Mouse (Mus musculus): ENCODE measurements around the gene Nrarp.

Nrarp gene

DNA sequence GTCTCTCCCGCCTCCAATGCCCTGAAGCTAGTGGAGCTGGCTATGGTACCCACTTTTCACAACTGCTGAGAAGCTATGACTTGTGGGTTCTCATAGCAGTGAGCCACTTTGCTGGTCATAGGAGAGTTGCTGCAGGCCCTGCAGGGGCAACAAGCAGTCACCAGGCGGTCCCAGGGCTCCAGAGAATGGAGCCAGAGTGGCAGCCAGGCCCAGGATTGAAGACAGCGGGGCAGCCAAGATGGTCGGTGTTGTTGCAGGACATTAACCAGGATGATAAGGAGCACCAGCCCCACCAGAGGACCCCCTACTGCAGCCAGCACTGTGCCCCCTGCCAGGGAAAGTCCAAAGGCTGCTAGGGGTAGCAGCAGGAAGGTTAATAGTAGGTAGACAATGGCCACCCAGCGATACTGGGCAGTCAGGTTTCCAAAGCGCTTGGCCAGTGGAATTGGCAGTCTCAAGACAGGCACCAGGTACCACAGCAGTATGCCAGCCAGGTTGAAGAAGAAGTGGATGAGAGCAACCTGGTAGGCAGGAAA, 48.5 kb downstream of the Nrarp start:
- no peak for DNase-seq (ENCODE audit: low spot score)

DNA sequence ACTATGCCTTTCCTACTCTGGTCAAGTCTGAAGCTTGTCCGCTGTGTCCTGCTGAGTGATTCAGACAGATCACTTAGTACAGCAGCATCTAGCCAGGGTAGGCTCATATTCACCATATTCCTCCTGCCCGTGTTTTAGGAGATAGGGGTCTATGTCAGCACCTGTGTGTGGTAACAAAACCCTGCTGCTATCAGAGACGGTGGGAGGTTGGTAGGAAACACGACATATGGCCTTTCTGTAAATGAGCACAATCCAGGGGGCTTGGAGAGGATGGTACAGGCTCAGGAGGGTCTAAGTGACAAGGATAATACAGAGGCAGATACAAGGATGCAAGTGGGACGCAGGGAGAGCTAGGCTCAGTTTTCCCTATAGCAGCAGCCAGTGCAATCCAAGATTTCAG, 49.0 kb downstream of the Nrarp start:
- no peak for DNase-seq (ENCODE audit: low spot score)

DNA sequence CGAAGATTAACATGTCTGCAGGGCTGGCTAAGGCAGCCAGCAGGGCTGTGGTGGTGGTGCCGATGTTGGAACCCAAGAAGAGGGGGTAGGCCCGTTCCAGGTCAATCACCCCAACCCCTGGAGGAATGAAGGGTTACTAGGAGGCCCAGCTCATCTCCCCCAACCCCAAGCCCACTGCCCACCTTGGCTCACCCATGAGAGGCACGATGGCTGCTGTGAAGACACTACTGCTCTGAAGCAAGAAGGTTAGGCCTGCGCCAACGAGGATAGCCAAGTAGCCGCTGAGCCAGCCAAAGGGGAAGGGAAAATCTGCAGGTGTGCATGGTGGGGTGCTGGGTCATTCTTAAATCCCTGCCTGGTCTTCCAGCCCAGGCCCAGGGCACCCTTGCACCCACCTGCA, 50.0 kb downstream of the Nrarp start:
- no peak for DNase-seq (ENCODE audit: low spot score)

DNA sequence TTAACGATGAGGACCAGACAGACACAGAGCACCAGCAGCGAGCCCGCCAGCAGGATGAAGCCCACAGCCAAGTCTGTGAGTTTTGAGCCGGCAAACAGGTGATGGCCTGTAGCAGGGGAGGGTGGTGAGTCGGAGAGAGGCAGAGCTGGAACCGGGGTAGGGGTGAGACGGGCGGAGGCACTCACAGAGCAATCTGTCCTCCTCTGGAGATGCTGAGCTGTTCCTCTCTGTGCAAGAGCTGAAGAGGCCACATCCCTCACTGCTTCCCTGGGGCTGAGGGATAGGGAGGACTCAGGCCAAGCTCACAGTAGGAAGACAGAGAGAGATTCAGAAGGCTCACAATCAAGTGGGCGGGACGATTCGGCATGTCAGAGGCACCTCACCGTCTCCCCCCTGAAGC, 50.5 kb downstream of the Nrarp start:
- no peak for DNase-seq (ENCODE audit: low spot score)

Data from left cerebral cortex, adult 11 months (tissue).